Mouse (Mus musculus) intestine, postnatal 0 days (tissue): Measurements from ENCODE around the gene Kctd15. TPM values are rescaled to one million over a fixed set of nuclear protein-coding genes. Genes with fewer than 3 reads are reported as not detected.

Experiments
- ATAC-seq: fragments of 200-750 bp; cut with Nextera tagmentation; 2 replicates; pipeline ENCODE4 v1.8.0; 2017; ENCODE audit warnings: mild to moderate bottlenecking, moderate TSS enrichment, moderate library complexity
- H3K27ac ChIP-seq: fragments of 300-500 bp; sonication (generic); 2 replicates; pipeline ENCODE4 v1.5.1; 2014; ENCODE audit warnings: mild to moderate bottlenecking, low read depth, low read length, moderate library complexity
- H3K27me3 ChIP-seq: fragments of 300-500 bp; sonication (generic); replicated peaks from 2 replicates; pipeline ENCODE4 v1.6.1; 2014; ENCODE audit warnings: low read length, mixed read lengths; ENCODE audit not compliant: control insufficient read depth, insufficient read depth
- H3K36me3 ChIP-seq: fragments of 300-500 bp; sonication (generic); 2 replicates; pipeline ENCODE4 v1.6.1; 2014; ENCODE audit warnings: mild to moderate bottlenecking, moderate library complexity; ENCODE audit not compliant: control insufficient read depth, insufficient read depth
- H3K4me1 ChIP-seq: fragments of 300-500 bp; sonication (generic); replicated peaks from 2 replicates; pipeline ENCODE4 v1.6.1; 2014; ENCODE audit warnings: antibody characterized with exemption, low read length, mixed read lengths; ENCODE audit not compliant: control insufficient read depth, insufficient read depth
- H3K4me2 ChIP-seq: fragments of 300-500 bp; sonication (generic); replicated peaks from 2 replicates; pipeline ENCODE4 v1.6.1; 2014; ENCODE audit warnings: low read depth, mild to moderate bottlenecking, moderate library complexity
- H3K4me3 ChIP-seq: fragments of 300-500 bp; sonication (generic); 2 replicates; pipeline ENCODE4 v1.5.1; 2014; ENCODE audit warnings: low read depth, low read length
- H3K9ac ChIP-seq: fragments of 300-500 bp; sonication (generic); 2 replicates; pipeline ENCODE4 v1.6.1; 2014; ENCODE audit warnings: mild to moderate bottlenecking, low read depth, low read length
- H3K9me3 ChIP-seq: fragments of 300-500 bp; sonication (generic); 2 replicates; pipeline ENCODE4 v1.6.1; 2016; ENCODE audit warnings: mixed run types; ENCODE audit not compliant: control insufficient read depth
- CTCF ChIP-seq: sonication (generic); IDR thresholded peaks from 2 replicates; pipeline ENCODE4 v1.5.1; 2016; ENCODE audit warnings: low read depth, mild to moderate bottlenecking, control low read depth, antibody characterized with exemption, moderate library complexity
- WGBS: fragments of 180-500 bp; shearing (Covaris S2); extraction: QIAGEN DNeasy Blood & Tissue Kit; methylation state at CpG from one replicate; pipeline ENCODE4 v1.1.7; 2014; 5-methylcytosine and 5-hydroxymethylcytosine counted together
- polyA plus RNA-seq: library from polyadenylated mRNA; unstranded; fragments of >200 nt; fragmentation: Nextera tagmentation; extraction: Ambion mirVana; gene quantifications from 2 replicates; pipeline ENCODE4 v1.2.1, GENCODE M21; 2015

The Kctd15 gene
- polyA plus RNA-seq, 1 experiment from 2014 or later: 6.7 TPM

GRCm38 (mm10) chr7:34671911-34672310 is 15.4 kb upstream of the Kctd15 start:
- peaks cover 22% of the 10 kb centered on the region for H3K27me3 ChIP-seq
- no peak overlapping the region for H3K9ac ChIP-seq
- peak; percentile 46 for ATAC-seq
- no peaks in the 10 kb centered on the region for H3K36me3 ChIP-seq
- peak; percentile 100 for TF ChIP-seq CTCF
- H3K9me3 ChIP-seq: no peaks in the 10 kb centered on the region
- H3K4me2 ChIP-seq: no peak overlapping the region
- 4% methylated on average over 6 of the region's 6 CpGs for WGBS
- no peak overlapping the region for H3K4me3 ChIP-seq
- no peaks in the 10 kb centered on the region for H3K4me1 ChIP-seq
- no peak overlapping the region for H3K27ac ChIP-seq

- Histone ChIP-seq H3K27me3 (peaks cover 19% of the 10 kb centered on the region), H3K9me3 (no peaks in the 10 kb centered on the region), H3K27ac (no peak overlapping the region), H3K4me3 (no peak overlapping the region), H3K4me1 (no peaks in the 10 kb centered on the region), H3K4me2 (no peak overlapping the region), H3K36me3 (no peaks in the 10 kb centered on the region), H3K9ac (no peak overlapping the region)
- ATAC-seq: no peak
- TF ChIP-seq CTCF: no peak
- 84% methylated on average over 3 of the region's 3 CpGs for WGBS
Observed at GRCm38 (mm10) chr7:34670778-34671177, 14.2 kb upstream of the Kctd15 start.

GRCm38 (mm10) chr7:34669336-34669735 is 12.8 kb upstream of the Kctd15 start:
- WGBS: 20% methylated on average over 9 of the region's 9 CpGs
- peaks cover 4% of the 10 kb centered on the region; the same call in 1 of the 2 replicates for H3K27me3 ChIP-seq

GRCm38 (mm10) chr7:34667874-34668273 is 11.3 kb upstream of the Kctd15 start:
- no peaks in the 10 kb centered on the region for H3K36me3 ChIP-seq
- no peaks in the 10 kb centered on the region for H3K4me1 ChIP-seq
- H3K27me3 ChIP-seq: no peaks in the 10 kb centered on the region
- no peak overlapping the region for H3K4me3 ChIP-seq
- no peak for TF ChIP-seq CTCF
- ATAC-seq: no peak
- no peaks in the 10 kb centered on the region for H3K9me3 ChIP-seq
- H3K27ac ChIP-seq: no peak overlapping the region
- H3K9ac ChIP-seq: no peak overlapping the region
- H3K4me2 ChIP-seq: no peak overlapping the region
- WGBS: 55% methylated on average over 16 of the region's 16 CpGs

More at GRCm38 (mm10) chr7:34669336-34669735, 12.8 kb upstream of the Kctd15 start:
- H3K27ac ChIP-seq: no peak overlapping the region
- H3K4me1 ChIP-seq: no peaks in the 10 kb centered on the region
- H3K36me3 ChIP-seq: no peaks in the 10 kb centered on the region
- no peak overlapping the region for H3K4me2 ChIP-seq
- ATAC-seq: no peak
- no peaks in the 10 kb centered on the region for H3K9me3 ChIP-seq
- TF ChIP-seq CTCF: no peak
- H3K4me3 ChIP-seq: no peak overlapping the region
- no peak overlapping the region for H3K9ac ChIP-seq

- Histone ChIP-seq H3K4me3 (no peak overlapping the region), H3K27ac (no peak overlapping the region), H3K4me1 (no peaks in the 10 kb centered on the region), H3K9ac (no peak overlapping the region), H3K4me2 (no peak overlapping the region), H3K9me3 (no peaks in the 10 kb centered on the region), H3K27me3 (no peaks in the 10 kb centered on the region), H3K36me3 (no peaks in the 10 kb centered on the region)
- no peak for ATAC-seq
- TF ChIP-seq CTCF: no peak
- WGBS: 48% methylated on average over 7 of the region's 7 CpGs
Observed at GRCm38 (mm10) chr7:34663145-34663544, 6.6 kb upstream of the Kctd15 start.

- Histone ChIP-seq H3K36me3 (no peaks in the 10 kb centered on the region), H3K4me1 (no peaks in the 10 kb centered on the region), H3K9me3 (no peaks in the 10 kb centered on the region), H3K27ac (no peak overlapping the region), H3K4me3 (no peak overlapping the region), H3K4me2 (no peak overlapping the region), H3K9ac (no peak overlapping the region), H3K27me3 (no peaks in the 10 kb centered on the region)
- TF ChIP-seq CTCF: no peak
- no peak for ATAC-seq
- WGBS: 40% methylated on average over 5 of the region's 5 CpGs
Observed at GRCm38 (mm10) chr7:34662227-34662626, 5.7 kb upstream of the Kctd15 start.
